Mouse (Mus musculus) forebrain, embryonic 14.5 days (tissue): ENCODE measurements around the gene Thoc7. TPM values are rescaled to one million over a fixed set of nuclear protein-coding genes. Genes with fewer than 3 reads are reported as not detected.
"Not testable (repeated sequence)": the region's sequence is repeated elsewhere in the genome, so short reads cannot be mapped to it uniquely, and the experiment has no call there.

Experiments
- ATAC-seq: fragments of 200-750 bp; cut with Nextera tagmentation; 2 replicates; pipeline ENCODE4 v1.8.0; 2017; ENCODE audit warnings: mild to moderate bottlenecking, moderate library complexity
- DNase-seq: peaks from one replicate; pipeline ENCODE4 v3.0.0-alpha.2; 2015; ENCODE audit warnings: low spot score
- H3K27ac ChIP-seq: fragments of 300-500 bp; sonication (generic); 2 replicates; pipeline ENCODE4 v1.5.1; 2014; ENCODE audit warnings: low read depth, mild to moderate bottlenecking, control low read depth, low read length, moderate library complexity
- H3K27me3 ChIP-seq: fragments of 300-500 bp; sonication (generic); replicated peaks from 2 replicates; pipeline ENCODE4 v1.6.1; 2014; ENCODE audit warnings: low read length, control low read depth, mixed read lengths; ENCODE audit not compliant: control insufficient read depth, insufficient read depth
- H3K36me3 ChIP-seq: fragments of 300-500 bp; sonication (generic); 2 replicates; pipeline ENCODE4 v1.6.1; 2014; ENCODE audit warnings: low read length, control low read depth; ENCODE audit not compliant: control insufficient read depth, insufficient read depth
- H3K4me1 ChIP-seq: fragments of 300-500 bp; sonication (generic); 2 replicates; pipeline ENCODE4 v1.6.1; 2014; ENCODE audit warnings: antibody characterized with exemption, low read length, control low read depth; ENCODE audit not compliant: control insufficient read depth, insufficient read depth
- H3K4me2 ChIP-seq: fragments of 300-500 bp; sonication (generic); 2 replicates; pipeline ENCODE4 v1.6.1; 2014; ENCODE audit warnings: mild to moderate bottlenecking, control low read depth, low read length
- H3K4me3 ChIP-seq: fragments of 300-500 bp; sonication (generic); 2 replicates; pipeline ENCODE4 v1.5.1; 2014; ENCODE audit warnings: low read depth, low read length, control low read depth
- H3K9ac ChIP-seq: fragments of 300-500 bp; sonication (generic); 2 replicates; pipeline ENCODE4 v1.6.1; 2014; ENCODE audit warnings: mild to moderate bottlenecking, low read length, control low read depth, moderate library complexity
- H3K9me3 ChIP-seq: fragments of 300-500 bp; sonication (generic); replicated peaks from 2 replicates; pipeline ENCODE4 v1.6.1; 2016; ENCODE audit warnings: low read length, control low read depth, mixed read lengths; ENCODE audit not compliant: control insufficient read depth
- WGBS: fragments of 180-500 bp; shearing (Covaris S2); extraction: QIAGEN DNeasy Blood & Tissue Kit; methylation state at CpG from one replicate; pipeline ENCODE4 v1.1.7; 2014; 5-methylcytosine and 5-hydroxymethylcytosine counted together
- polyA plus RNA-seq: library from polyadenylated mRNA; unstranded; fragments of >200 nt; fragmentation: Nextera tagmentation; extraction: Ambion mirVana; gene quantifications from 2 replicates; pipeline ENCODE4 v1.2.1, GENCODE M21; 2014

The Thoc7 gene
- polyA plus RNA-seq, 1 experiment from 2014 or later: 217 TPM

GRCm38 (mm10) chr14:13952151-13952550 is 9.5 kb downstream of the Thoc7 start:
- WGBS: 94% methylated on average over 3 of the region's 3 CpGs
- not testable (repeated sequence) for ATAC-seq

GRCm38 (mm10) chr14:13950401-13950800 is 11.3 kb downstream of the Thoc7 start:
- H3K9ac ChIP-seq: no peak overlapping the region
- no peaks in the 10 kb centered on the region for H3K27me3 ChIP-seq
- no peak overlapping the region for H3K27ac ChIP-seq
- H3K36me3 ChIP-seq: peaks cover 62% of the 10 kb centered on the region
- no peaks in the 10 kb centered on the region for H3K9me3 ChIP-seq
- no peaks in the 10 kb centered on the region for H3K4me1 ChIP-seq
- no peak overlapping the region for H3K4me2 ChIP-seq
- ATAC-seq: peak; percentile 68; the same call in 1 of the 2 replicates
- DNase-seq: peak; percentile 65
- H3K4me3 ChIP-seq: no peak overlapping the region

More at GRCm38 (mm10) chr14:13952151-13952550, 9.5 kb downstream of the Thoc7 start:
- not testable (repeated sequence) for H3K9ac ChIP-seq, H3K9me3 ChIP-seq, H3K4me1 ChIP-seq, DNase-seq, H3K27me3 ChIP-seq, H3K27ac ChIP-seq, H3K4me3 ChIP-seq, H3K4me2 ChIP-seq
- H3K36me3 ChIP-seq: peaks cover 59% of the 10 kb centered on the region

- no peak overlapping the region for H3K9ac ChIP-seq
- H3K27me3 ChIP-seq: no peaks in the 10 kb centered on the region
- H3K4me3 ChIP-seq: no peak overlapping the region
- H3K4me2 ChIP-seq: no peak overlapping the region
- 87% methylated on average over 7 of the region's 7 CpGs for whole genome bisulfite sequencing
- no peak overlapping the region for H3K27ac ChIP-seq
- H3K36me3 ChIP-seq: peaks cover 55% of the 10 kb centered on the region
- no peaks in the 10 kb centered on the region for H3K4me1 ChIP-seq
- DNase-seq: no peak
- no peak for ATAC-seq
- H3K9me3 ChIP-seq: no peaks in the 10 kb centered on the region
Measured at GRCm38 (mm10) chr14:13948345-13948744, 13.3 kb downstream of the Thoc7 start.

- Histone ChIP-seq H3K4me3 (no peak overlapping the region), H3K9me3 (no peaks in the 10 kb centered on the region), H3K27me3 (no peaks in the 10 kb centered on the region), H3K27ac (no peak overlapping the region), H3K36me3 (peaks cover 34% of the 10 kb centered on the region), H3K9ac (no peak overlapping the region), H3K4me2 (no peak overlapping the region), H3K4me1 (no peaks in the 10 kb centered on the region)
- ATAC-seq (no peak), DNase-seq (no peak)
- WGBS: 90% methylated on average over 4 of the region's 4 CpGs
Measured at GRCm38 (mm10) chr14:13944686-13945085, 17.0 kb downstream of the Thoc7 start.

- Histone ChIP-seq H3K27ac (no peak overlapping the region), H3K9me3 (no peaks in the 10 kb centered on the region), H3K4me1 (peaks cover 3% of the 10 kb centered on the region; the same call in 1 of the 2 replicates), H3K4me3 (no peak overlapping the region), H3K9ac (no peak overlapping the region), H3K4me2 (peak overlapping the region; percentile 50), H3K27me3 (no peaks in the 10 kb centered on the region), H3K36me3 (no peaks in the 10 kb centered on the region)
- DNase-seq (no peak), ATAC-seq (no peak)
- WGBS: 54% methylated on average over 5 of the region's 5 CpGs
Measured at GRCm38 (mm10) chr14:13934052-13934371, 27.6 kb downstream of the Thoc7 start.

GRCm38 (mm10) chr14:13933290-13934051 is 28.2 kb downstream of the Thoc7 start:
- peak; percentile 30 for DNase-seq
- Histone ChIP-seq H3K36me3 (no peaks in the 10 kb centered on the region), H3K4me2 (peak overlapping the region; percentile 50), H3K27me3 (no peaks in the 10 kb centered on the region), H3K9ac (peak overlapping the region; percentile 37; the same call in 1 of the 2 replicates), H3K27ac (no peak overlapping the region), H3K9me3 (no peaks in the 10 kb centered on the region), H3K4me1 (peaks cover 3% of the 10 kb centered on the region; the same call in 1 of the 2 replicates), H3K4me3 (peak overlapping the region; percentile 22)
- ATAC-seq: peak; percentile 68
- WGBS: 30% methylated on average over 26 of the region's 31 CpGs

- Histone ChIP-seq H3K27me3 (no peaks in the 10 kb centered on the region), H3K4me1 (no peaks in the 10 kb centered on the region), H3K4me3 (no peak overlapping the region), H3K27ac (no peak overlapping the region), H3K9ac (no peak overlapping the region), H3K36me3 (no peaks in the 10 kb centered on the region), H3K4me2 (no peak overlapping the region), H3K9me3 (no peaks in the 10 kb centered on the region)
- ATAC-seq: peak; percentile 87
- DNase-seq: peak; percentile 94
- WGBS: 31% methylated on average over 3 of the region's 3 CpGs
Measured at GRCm38 (mm10) chr14:13917630-13918029, 44.0 kb downstream of the Thoc7 start.

GRCm38 (mm10) chr14:13917208-13917607 is 44.4 kb downstream of the Thoc7 start:
- 87% methylated on average over 10 of the region's 10 CpGs for WGBS

GRCm38 (mm10) chr14:13915207-13915606 is 46.4 kb downstream of the Thoc7 start:
- no peak overlapping the region for H3K9ac ChIP-seq
- no peak overlapping the region for H3K4me2 ChIP-seq
- no peak overlapping the region for H3K27ac ChIP-seq
- no peak for ATAC-seq
- H3K36me3 ChIP-seq: no peaks in the 10 kb centered on the region
- H3K27me3 ChIP-seq: no peaks in the 10 kb centered on the region
- 74% methylated on average over 4 of the region's 4 CpGs for WGBS
- H3K4me1 ChIP-seq: no peaks in the 10 kb centered on the region
- no peak for DNase-seq
- H3K4me3 ChIP-seq: no peak overlapping the region
- no peaks in the 10 kb centered on the region for H3K9me3 ChIP-seq

More at GRCm38 (mm10) chr14:13917208-13917607, 44.4 kb downstream of the Thoc7 start:
- Histone ChIP-seq H3K9me3 (no peaks in the 10 kb centered on the region), H3K27me3 (no peaks in the 10 kb centered on the region), H3K4me3 (no peak overlapping the region), H3K27ac (no peak overlapping the region), H3K4me1 (no peaks in the 10 kb centered on the region), H3K4me2 (no peak overlapping the region), H3K9ac (no peak overlapping the region), H3K36me3 (no peaks in the 10 kb centered on the region)
- 0 out of 2 replicates have a peak, but pooled peaks have one; percentile 44 for ATAC-seq
- DNase-seq: no peak
